Mouse (Mus musculus) fibroblast of lung, adult 2 months (primary cell): ENCODE measurements around the gene Rab24.

Experiments
- DNase-seq: peaks from one replicate; pipeline ENCODE4 v3.0.0-alpha.2; 2011; ENCODE audit warnings: low read depth

Rab24 gene

DNA sequence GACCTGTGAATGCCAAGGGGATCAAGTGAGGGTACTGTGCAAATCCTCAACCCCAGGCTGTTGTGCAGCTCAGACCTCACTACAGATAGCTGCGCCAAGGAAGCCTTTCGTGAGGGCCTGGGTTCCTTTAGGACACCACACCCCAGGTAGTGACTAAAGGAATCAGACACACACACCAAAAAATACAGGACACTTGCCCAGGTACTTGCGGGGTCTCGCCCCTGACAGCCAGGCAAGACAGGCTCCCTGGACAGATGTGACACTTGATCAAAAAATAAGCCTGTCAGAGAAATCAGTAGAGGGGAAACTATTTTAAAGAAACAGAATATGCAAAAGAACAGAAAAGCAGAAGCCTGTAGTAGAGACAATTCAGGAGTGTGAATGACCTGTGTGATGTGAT, 6.9 kb upstream of the Rab24 start:
- no peak for DNase-seq

DNA sequence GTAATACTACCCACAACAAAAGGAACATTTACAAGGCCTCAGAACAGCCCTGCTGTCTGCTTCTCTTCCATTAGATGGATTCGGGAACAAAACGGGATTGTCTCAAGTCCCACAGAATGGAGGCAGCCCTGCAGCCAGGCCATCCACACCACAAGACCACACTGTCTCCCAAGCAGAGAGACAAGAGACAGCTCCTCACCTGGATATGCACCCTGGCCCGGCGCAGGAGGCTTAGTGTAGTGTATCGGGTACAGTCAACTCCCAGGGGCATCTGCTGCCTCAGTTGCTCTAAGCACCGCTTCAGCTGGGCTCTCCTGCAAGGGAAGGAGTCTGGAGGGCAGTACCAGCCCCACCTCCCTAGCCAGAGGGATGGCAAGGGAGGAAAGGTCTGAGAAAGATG, 6.4 kb upstream of the Rab24 start:
- no peak for DNase-seq

DNA sequence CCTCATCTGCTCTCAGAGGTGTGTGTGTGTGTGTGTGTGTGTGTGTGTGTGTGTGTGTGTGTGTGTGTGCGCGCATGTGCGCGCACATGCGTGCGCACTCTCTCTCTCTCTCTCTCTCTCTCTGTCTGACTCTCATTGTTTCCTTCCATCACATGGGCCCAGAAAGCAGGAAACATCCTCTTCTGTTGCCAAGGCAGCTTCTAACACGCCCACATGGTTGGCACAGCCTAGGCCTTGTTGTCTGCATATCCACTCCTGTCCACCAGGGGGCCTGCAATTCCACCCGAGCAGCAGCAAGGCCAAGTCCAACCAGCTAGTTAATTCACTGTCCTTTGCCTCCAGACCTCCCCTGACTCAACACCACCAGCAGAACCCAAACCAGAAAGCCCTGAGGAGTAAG, 5.9 kb upstream of the Rab24 start:
- peak; percentile 92 for DNase-seq

DNA sequence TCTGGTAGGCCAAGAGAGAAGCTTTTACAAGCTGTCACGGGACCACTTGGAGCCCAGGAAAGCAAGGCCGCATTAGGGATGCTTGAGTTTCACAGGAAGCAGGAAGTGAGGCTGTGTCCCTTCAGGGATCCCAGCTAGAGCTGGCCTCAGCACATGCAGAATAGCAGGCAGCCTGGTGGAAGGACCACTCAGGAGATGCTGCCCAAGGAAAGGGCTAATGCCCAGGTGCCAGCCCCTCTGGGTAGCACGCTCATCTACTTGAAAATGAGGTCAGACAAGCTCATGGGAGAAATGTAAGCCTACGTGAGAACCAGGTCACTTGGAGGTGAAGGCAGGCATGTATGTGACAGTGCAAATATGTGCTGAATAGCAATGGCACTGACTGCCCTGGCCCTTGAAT, 5.4 kb upstream of the Rab24 start:
- DNase-seq: no peak

DNA sequence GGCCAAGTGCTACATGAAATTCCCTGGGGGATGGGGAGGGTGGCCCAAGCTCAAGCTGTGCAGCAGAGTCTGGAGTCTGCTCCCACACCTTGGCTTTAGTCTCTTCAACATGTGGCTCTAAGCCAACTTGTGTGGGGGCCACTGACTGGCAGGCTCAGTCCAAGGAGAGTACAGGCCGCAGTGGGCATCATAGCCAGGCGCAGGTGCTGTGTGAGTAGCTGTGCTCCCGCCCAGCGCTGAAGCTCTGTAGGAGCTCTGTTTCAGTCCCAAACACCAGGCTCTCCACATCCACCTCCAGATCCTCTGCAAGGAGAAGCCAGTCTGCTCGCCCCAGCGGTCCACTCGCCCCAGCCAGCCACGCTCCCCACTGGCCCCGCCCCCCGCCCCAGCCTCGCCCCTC, 3.9 kb upstream of the Rab24 start:
- DNase-seq: no peak

DNA sequence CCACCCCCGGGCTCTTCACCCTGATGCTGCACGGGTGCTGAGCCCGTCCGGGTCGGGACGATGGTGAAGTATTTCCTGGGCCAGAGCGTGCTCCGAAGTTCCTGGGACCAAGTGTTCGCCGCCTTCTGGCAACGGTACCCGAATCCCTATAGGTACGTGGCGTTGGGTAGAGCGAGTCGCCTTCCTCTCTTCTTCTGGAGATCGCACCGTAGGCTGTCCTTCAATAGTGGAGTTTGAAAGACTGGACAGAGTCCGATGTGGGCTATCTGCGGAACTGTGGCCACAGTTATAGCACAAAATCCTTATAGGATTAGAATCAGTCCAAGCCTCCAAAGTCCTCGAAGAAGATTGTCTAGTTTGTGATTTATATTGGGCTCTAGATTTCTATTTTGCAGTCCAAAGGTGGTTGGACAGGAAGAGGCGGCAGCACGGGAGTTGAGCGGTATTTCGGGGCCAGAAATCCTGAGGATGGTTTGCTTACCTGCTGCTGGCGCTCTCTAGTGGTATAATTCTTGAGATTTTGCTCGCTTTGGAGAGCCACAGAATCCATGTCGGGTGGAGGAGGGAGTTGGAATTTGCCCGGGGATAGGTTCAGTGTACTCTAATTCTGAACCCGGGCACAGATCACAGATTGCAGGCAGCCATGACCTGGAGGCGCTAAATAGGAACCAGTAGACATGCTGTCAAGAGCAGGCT, 532 bp upstream of the Rab24 start:
- DNase-seq: no peak

DNA sequence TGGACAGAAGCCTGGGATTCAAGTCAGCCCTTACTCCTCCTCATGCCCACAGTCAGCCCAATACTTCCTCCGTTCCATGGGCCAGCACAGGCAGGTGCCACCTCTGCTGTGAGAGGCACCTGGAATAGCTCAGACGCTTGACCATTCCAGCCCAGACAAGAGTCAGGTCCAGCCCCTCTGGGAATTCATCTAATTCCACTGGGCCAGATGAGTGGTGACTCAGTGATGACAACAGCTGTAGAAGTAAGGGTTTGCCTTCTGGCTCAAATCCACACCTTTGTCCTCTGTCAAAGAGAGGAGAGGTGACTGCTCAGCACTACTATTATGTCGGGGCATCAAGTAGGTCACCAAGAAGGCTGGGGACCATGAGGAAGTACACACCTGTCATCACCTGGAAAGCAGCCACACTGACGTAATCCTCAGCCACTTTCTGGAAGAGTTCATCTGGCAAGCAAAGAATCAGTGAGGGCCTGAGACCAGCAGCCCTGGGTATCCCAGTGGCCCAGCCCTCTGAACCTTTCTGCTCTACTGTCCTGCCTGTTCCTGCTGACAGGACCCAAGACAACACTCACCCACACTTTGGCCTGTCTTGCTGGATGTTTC, 1.7 kb downstream of the Rab24 start, which contains the start of gene Prelid1:
Gene Prelid1 (plus strand): TSS at position 570 of the 603 bp plus-strand sequence.
- DNase-seq: no peak

DNA sequence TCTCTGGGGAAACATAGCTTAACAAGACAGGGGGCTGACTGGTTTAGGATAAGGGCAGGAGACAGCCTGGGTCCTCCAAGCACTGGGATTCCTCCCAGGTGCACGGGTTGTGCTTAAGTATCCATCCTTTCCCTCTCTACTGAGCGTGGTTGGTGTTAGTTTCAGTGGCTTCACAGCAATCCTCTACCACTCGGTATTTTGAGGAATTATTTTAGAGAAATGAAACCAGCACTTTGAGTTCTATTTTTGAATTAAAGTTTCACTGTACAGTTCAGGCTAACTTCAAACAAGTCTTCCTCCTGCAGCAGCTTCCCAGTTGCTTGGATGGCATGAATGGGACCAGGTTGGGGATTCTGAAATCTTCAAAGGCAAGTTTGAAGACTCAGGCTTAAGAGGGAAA, 3.4 kb downstream of the Rab24 start:
- DNase-seq: no peak

DNA sequence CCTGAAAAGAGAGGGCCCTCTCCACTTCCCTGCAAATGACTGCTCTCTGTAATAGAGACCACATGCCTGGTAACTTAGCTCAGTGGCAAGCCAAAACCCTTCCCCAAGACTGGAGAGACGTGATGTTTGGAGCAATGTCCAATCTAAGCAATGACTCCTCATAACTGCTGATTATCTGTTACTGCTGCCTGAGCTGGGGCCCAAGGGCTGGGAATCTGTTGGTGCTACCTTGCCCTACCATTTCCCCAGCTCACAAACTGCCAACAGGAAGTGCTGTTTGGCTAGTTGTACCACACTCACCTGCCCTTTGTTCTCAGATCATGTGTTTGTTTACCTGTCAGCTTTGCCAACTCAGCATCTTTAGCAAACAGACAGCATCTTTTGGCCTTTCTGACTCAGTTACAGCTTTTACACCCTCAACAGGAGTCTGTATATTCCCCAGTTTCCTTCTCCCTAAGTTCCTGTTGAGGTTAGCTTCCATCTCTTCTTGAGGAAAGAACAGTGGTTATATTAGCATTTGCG, 6.8 kb downstream of the Rab24 start:
- DNase-seq: no peak

DNA sequence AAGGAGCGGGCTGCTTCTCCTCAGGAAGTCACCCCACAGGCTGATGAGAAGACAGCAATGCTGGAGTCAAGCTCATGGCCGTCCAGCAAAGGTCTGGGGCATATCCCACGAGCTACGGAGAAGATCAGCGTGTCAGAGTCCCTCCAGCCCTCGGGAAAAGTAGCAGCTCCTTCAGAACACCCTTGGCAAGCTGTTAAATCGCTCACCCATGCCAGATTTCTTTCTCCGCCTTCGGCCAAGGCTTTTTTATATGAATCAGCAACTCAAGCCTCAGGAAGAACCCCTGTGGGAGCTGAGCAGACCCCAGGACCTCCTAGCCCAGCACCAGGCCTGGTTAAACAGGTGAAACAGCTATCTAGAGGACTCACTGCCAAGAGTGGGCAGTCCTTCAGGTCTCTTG, 8.7 kb downstream of the Rab24 start:
- DNase-seq: no peak

DNA sequence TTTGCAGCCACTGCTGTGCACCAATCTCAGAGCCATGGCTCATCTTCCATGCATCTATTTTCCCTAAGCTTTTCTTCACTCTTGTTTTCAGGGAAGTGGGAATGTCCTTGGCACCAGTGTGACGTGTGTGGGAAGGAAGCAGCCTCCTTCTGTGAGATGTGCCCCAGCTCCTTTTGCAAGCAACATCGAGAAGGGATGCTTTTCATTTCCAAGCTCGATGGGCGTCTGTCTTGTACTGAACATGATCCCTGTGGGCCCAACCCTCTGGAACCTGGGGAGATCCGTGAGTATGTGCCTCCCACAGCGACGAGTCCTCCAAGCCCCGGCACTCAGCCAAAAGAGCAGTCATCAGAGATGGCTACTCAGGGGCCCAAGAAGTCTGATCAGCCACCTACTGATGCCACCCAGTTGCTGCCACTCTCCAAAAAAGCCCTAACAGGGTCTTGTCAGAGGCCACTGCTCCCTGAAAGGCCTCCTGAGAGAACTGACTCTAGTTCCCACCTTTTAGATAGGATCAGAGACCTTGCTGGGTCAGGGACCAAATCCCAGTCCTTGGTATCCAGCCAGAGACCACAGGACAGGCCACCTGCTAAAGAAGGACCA, 9.6 kb downstream of the Rab24 start:
- no peak for DNase-seq

DNA sequence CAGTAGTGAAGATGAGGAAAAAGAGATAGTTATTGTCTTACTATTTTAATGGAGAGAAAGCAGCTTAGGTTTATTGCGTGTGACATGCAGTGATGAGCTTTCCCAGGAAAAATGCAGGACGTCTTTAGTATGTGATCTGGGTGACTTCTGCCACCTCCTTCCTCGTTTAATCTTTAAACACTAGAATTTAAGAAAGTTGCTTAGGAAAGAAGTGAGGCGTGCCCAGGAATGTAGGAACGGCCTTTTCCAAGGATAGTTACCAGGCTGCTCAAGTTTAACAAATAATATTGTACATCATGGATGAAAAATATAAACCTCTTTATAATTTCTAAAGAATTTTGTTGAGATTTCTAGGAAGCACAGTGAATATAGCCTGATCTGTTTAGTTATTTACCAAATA, 20.8 kb downstream of the Rab24 start:
- DNase-seq: no peak

DNA sequence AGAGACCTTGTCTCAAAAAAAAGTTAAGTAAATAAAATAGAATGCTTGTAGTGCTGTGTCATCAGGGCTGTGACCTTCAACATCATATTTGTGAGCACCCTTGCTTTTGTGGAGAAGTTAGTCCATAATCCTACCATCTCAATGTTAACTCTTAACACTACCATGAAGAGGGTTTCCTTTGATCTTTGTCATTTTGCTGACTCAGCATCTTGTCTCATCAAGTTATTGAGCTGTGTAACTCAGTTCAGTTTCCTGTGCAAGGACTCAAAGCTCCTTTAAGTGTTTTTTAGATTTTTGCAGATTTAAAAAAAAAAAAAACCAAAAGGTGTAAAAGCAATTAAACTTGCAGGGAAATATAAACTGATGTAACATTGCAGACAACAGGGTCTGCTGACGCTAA, 25.0 kb downstream of the Rab24 start:
- DNase-seq: no peak

DNA sequence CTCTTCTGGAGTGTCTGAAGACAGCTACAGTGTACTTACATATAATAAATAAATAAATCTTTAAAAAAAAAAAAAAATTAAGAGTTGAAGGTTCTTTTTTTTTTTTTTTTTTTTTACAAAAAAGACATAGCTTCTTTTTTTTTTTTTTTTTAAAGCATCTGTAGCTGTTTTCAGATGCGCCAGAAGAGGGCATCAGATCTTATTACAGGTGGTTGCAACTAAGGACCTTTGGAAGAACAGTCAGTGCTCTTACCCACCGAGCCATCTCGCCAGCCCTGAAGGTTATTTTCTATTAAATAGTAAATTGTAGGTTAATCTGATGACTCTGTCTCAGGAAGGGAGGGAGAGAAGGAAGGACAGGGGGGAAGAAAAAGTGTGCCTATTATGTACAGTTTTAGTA, 32.9 kb downstream of the Rab24 start:
- DNase-seq: peak; percentile 9

DNA sequence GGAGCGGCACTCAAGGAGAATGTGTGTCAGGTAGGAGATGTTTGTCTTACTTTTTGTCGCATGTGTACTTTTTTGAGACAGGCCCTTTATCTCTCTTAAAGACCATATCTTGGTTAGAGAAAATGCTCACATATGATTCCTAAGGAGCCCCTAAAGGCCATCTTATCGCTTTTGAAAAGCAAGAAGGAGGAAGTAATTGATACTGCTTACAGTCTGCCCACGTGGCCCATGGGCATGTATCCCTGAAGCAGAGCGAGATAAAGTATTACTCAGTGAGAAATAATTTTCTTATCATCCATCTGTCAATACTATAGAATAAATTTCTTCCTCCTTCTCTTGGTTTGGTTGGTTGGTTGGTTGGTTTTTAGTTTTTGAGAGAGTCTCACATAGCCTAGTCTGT, 44.1 kb downstream of the Rab24 start:
- no peak for DNase-seq

DNA sequence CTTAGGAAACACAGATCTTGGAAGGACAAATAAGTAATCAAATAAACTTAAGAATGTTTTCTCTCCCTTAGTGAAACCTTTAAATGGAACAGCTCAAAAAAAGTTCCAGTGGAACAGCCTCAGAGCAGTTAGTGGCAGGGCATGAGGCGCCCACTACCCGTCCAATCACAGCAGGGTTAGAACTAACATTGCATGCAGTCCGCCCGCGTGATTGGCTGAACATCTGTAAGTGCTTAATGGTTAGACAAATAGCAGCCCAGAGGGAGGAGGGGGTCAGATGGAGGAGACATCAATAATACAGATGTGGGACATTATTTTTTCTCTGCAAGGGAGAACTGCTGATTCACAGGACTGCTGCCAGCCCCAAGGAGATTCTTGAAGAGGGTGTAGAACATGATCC, 44.5 kb downstream of the Rab24 start:
- DNase-seq: no peak
